Mouse (Mus musculus) MEL (cell line): ENCODE measurements around the gene Tmem260. TPM values are rescaled to one million over a fixed set of nuclear protein-coding genes. Genes with fewer than 3 reads are reported as not detected.

Experiments used
- DNase-seq: peaks from one replicate; pipeline ENCODE4 v3.0.0; 2011; ENCODE audit warnings: low read depth, low spot score
- H3K27ac ChIP-seq: 2 replicates; pipeline ENCODE4 v1.5.1; 2012; ENCODE audit warnings: low read depth, mild to moderate bottlenecking, control low read depth, low read length, moderate library complexity; ENCODE audit not compliant: control insufficient read depth
- H3K27me3 ChIP-seq, 2 experiments: fragments of 150-350 bp in 1 of 2; sonication (generic) in 1 of 2; 2 replicates each; pipeline ENCODE4 v1.6.1; 2012; ENCODE audit warnings: low read length in 2 of 2, mild to moderate bottlenecking in 2 of 2, improper control_type of control experiment in 1 of 2, moderate library complexity in 1 of 2; ENCODE audit not compliant: insufficient read depth in 2 of 2, control insufficient read depth in 1 of 2
- H3K36me3 ChIP-seq, 2 experiments: 2 replicates each; pipeline ENCODE4 v1.6.1; 2012 to 2014; ENCODE audit warnings: low read length in 2 of 2, improper control_type of control experiment in 1 of 2, inconsistent platforms in 1 of 2, mild to moderate bottlenecking in 1 of 2; ENCODE audit not compliant: insufficient read depth in 2 of 2, control insufficient read depth in 1 of 2
- H3K4me1 ChIP-seq, 2 experiments: fragments of 150-350 bp in 1 of 2; sonication (generic) in 1 of 2; 2 replicates each; pipeline ENCODE4 v1.6.1; 2012; ENCODE audit warnings: low read length in 2 of 2, improper control_type of control experiment in 1 of 2, mild to moderate bottlenecking in 1 of 2; ENCODE audit not compliant: insufficient read depth in 2 of 2, control insufficient read depth in 1 of 2
- H3K4me3 ChIP-seq, 2 experiments: fragments of 150-350 bp in 1 of 2; sonication (generic) in 1 of 2; 2 replicates each; pipeline ENCODE4 v1.5.1; 2012; ENCODE audit warnings: low read depth in 2 of 2, low read length in 2 of 2, mild to moderate bottlenecking in 2 of 2, moderate library complexity in 2 of 2, control low read depth in 1 of 2, improper control_type of control experiment in 1 of 2; ENCODE audit not compliant: control insufficient read depth in 1 of 2, insufficient read depth in 1 of 2
- H3K79me2 ChIP-seq: 2 replicates; pipeline ENCODE4 v1.6.1; 2012; ENCODE audit warnings: mild to moderate bottlenecking, low read length, moderate library complexity; ENCODE audit not compliant: control insufficient read depth, poor library complexity, insufficient read depth
- H3K9ac ChIP-seq: 2 replicates; pipeline ENCODE4 v1.6.1; 2012; ENCODE audit warnings: low read depth, mild to moderate bottlenecking, control low read depth, low read length, moderate library complexity; ENCODE audit not compliant: control insufficient read depth, poor library complexity, severe bottlenecking
- H3K9me3 ChIP-seq: fragments of 150-350 bp; sonication (generic); replicated peaks from 2 replicates; pipeline ENCODE4 v1.6.1; 2012; ENCODE audit warnings: mild to moderate bottlenecking, low read length, improper control_type of control experiment, moderate library complexity; ENCODE audit not compliant: insufficient read depth
- BHLHE40 ChIP-seq: IDR thresholded peaks from 2 replicates; pipeline ENCODE4 v1.6.1; 2012; ENCODE audit warnings: low read depth, mild to moderate bottlenecking, inconsistent platforms, low read length, improper control_type of control experiment, borderline replicate concordance
- CTCF ChIP-seq, 3 experiments: IDR thresholded peaks in 2 of 3; conservative IDR thresholded peaks in 1 of 3; 2 replicates each; pipeline ENCODE4 v1.5.1; 2011 to 2012; ENCODE audit warnings: low read length in 3 of 3, low read depth in 2 of 3, mild to moderate bottlenecking in 2 of 3, improper control_type of control experiment in 1 of 3, inconsistent platforms in 1 of 3, mixed read lengths in 1 of 3, moderate library complexity in 1 of 3; ENCODE audit not compliant: control insufficient read depth in 1 of 3, insufficient read depth in 1 of 3, poor library complexity in 1 of 3, severe bottlenecking in 1 of 3
- ELF1 ChIP-seq: IDR thresholded peaks from 2 replicates; pipeline ENCODE4 v1.6.1; 2014; ENCODE audit warnings: low read depth, mild to moderate bottlenecking, inconsistent platforms, low read length, improper control_type of control experiment, moderate library complexity
- GATA1 ChIP-seq: IDR thresholded peaks from 2 replicates; pipeline ENCODE4 v1.6.1; 2011; ENCODE audit warnings: low read depth, low read length, improper control_type of control experiment
- MAX ChIP-seq: IDR thresholded peaks from 2 replicates; pipeline ENCODE4 v1.6.1; 2011; ENCODE audit warnings: low read length, improper control_type of control experiment
- MAZ ChIP-seq: IDR thresholded peaks from 2 replicates; pipeline ENCODE4 v1.6.1; 2012; ENCODE audit warnings: low read depth, mild to moderate bottlenecking, inconsistent platforms, low read length, improper control_type of control experiment
- MYB ChIP-seq: IDR thresholded peaks from 2 replicates; pipeline ENCODE4 v1.6.1; 2011; ENCODE audit warnings: mild to moderate bottlenecking, low read depth, low read length, improper control_type of control experiment
- RAD21 ChIP-seq: IDR thresholded peaks from 2 replicates; pipeline ENCODE4 v1.6.1; 2011; ENCODE audit warnings: mild to moderate bottlenecking, low read depth, low read length, improper control_type of control experiment
- SMC3 ChIP-seq: IDR thresholded peaks from 2 replicates; pipeline ENCODE4 v1.6.1; 2011; ENCODE audit warnings: low read depth, low read length, improper control_type of control experiment
- TAL1 ChIP-seq: IDR thresholded peaks from 2 replicates; pipeline ENCODE4 v1.6.1; 2012; ENCODE audit warnings: mild to moderate bottlenecking, inconsistent platforms, low read length, moderate library complexity, mixed read lengths
- TBP ChIP-seq: IDR thresholded peaks from 2 replicates; pipeline ENCODE4 v1.8.0; 2011; ENCODE audit warnings: low read depth, low read length, improper control_type of control experiment
- TCF12 ChIP-seq: IDR thresholded peaks from 2 replicates; pipeline ENCODE4 v1.6.1; 2014; ENCODE audit warnings: low read depth, mild to moderate bottlenecking, inconsistent platforms, low read length, improper control_type of control experiment, moderate library complexity
- ZC3H11A ChIP-seq: IDR thresholded peaks from 2 replicates; pipeline ENCODE4 v1.6.1; 2012; ENCODE audit warnings: low read depth, mild to moderate bottlenecking, inconsistent platforms, low read length, improper control_type of control experiment
- polyA plus RNA-seq, 2 experiments: library from polyadenylated mRNA; stranded (reverse) in 1 of 2; unstranded in 1 of 2; fragments of >175 nt in 1 of 2; fragments of >200 nt in 1 of 2; gene quantifications; 2 replicates each; pipeline versions ENCODE4 v1.2.1 to v1.2.4; 2012; ENCODE audit warnings: low replicate concordance in 2 of 2, low read depth in 1 of 2; ENCODE audit not compliant: insufficient read length in 2 of 2, insufficient read depth in 1 of 2, missing spikeins in 1 of 2
- total RNA-seq: library from RNA; depleted of rRNA; stranded (reverse); fragments of 300-350 nt; gene quantifications from 2 replicates; pipeline ENCODE4 v1.2.3, GENCODE M21; 2012

Gene Tmem260
- total and polyA plus RNA-seq, 3 experiments: 2.8 to 5.6 TPM; not detected in 1

GRCm38 (mm10) chr14:48523361-48523760 is 77.4 kb downstream of the Tmem260 start:
- no peak for TF ChIP-seq RAD21
- no peak for TF ChIP-seq CTCF (IDR thresholded peaks at IDR 0.05 in 2 of 3, conservative IDR thresholded peaks at IDR 0.05 in 1 of 3; ENCODE audit: control insufficient read depth in 1 of 3, insufficient read depth in 1 of 3, low read depth in 2 of 3, low read length in 3 of 3, poor library complexity in 1 of 3, severe bottlenecking in 1 of 3)
- no peak overlapping the region for H3K9ac ChIP-seq
- H3K27me3 ChIP-seq: no peaks in the 10 kb centered on the region
- H3K9me3 ChIP-seq: no peaks in the 10 kb centered on the region
- no peak overlapping the region for H3K4me3 ChIP-seq
- H3K79me2 ChIP-seq: no peaks in the 10 kb centered on the region
- H3K27ac ChIP-seq: no peak overlapping the region
- no peak for DNase-seq
- no peaks in the 10 kb centered on the region for H3K36me3 ChIP-seq
- H3K4me1 ChIP-seq: no peaks in the 10 kb centered on the region

DNA sequence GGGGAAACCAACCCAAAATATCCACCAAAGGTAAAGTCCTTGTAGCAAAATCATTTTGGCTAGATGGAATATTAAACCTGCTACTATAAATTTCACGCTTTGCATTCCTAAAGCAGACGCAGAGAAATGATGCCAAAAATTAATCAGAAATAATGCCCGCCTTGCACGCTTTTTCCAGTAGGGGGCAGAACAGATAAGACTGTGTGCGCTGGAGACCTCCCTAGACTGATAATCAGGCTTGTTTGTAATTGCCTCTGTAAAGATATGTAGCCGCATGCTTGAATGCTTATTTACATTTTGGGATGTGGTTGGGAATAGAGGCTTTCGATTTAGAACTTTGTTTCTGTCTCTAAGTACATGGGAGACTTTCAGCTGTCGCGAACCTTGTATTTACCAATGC is 78.2 kb downstream of the Tmem260 start:
- Histone ChIP-seq H3K4me1 (no peaks in the 10 kb centered on the region), H3K9ac (no peak overlapping the region), H3K36me3 (no peaks in the 10 kb centered on the region), H3K27me3 (no peaks in the 10 kb centered on the region), H3K79me2 (no peaks in the 10 kb centered on the region), H3K4me3 (no peak overlapping the region), H3K27ac (no peak overlapping the region), H3K9me3 (no peaks in the 10 kb centered on the region)
- TF ChIP-seq RAD21: peak; percentile 86
- TF ChIP-seq TCF12: 0 out of 2 replicates have a peak, but pooled peaks have one; percentile 10
- peak; percentile 94 for TF ChIP-seq SMC3
- TF ChIP-seq MAX: no peak
- peak; percentile 65 to 88 (median 78) for TF ChIP-seq CTCF (IDR thresholded peaks at IDR 0.05 in 2 of 3, conservative IDR thresholded peaks at IDR 0.05 in 1 of 3; ENCODE audit: control insufficient read depth in 1 of 3, insufficient read depth in 1 of 3, low read depth in 2 of 3, low read length in 3 of 3, poor library complexity in 1 of 3, severe bottlenecking in 1 of 3)
- no peak for TF ChIP-seq ELF1
- TF ChIP-seq MYB: no peak
- peak; percentile 75 for TF ChIP-seq ZC3H11A
- peak; percentile 54 for TF ChIP-seq GATA1
- TF ChIP-seq MAZ: no peak
- no peak for TF ChIP-seq TAL1
- peak; percentile 55 for DNase-seq

DNA sequence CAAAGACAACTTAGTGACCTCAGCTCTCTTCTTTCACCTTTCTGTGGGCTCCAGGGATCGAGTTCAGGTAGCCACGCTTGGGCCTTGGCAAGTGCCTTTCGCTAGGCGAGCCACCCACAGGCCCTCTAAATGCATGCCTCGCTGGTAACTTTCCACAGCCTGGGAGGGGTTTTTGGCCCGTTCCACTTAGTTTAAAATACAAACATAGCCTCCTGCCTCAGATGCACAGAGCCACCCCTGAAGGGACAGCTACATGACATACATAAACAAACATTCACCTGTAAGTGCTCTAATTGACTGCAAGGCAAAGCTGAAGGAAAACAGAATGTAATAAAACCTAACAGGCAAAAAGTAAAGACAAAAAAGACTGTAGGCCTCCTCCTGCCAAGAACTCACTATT is 79.1 kb downstream of the Tmem260 start:
- TF ChIP-seq BHLHE40 (no peak), TBP (no peak), TAL1 (no peak)
- no peak overlapping the region for H3K4me3 ChIP-seq
- no peak overlapping the region for H3K27ac ChIP-seq
- no peaks in the 10 kb centered on the region for H3K27me3 ChIP-seq
- H3K36me3 ChIP-seq: no peaks in the 10 kb centered on the region
- no peak overlapping the region for H3K9ac ChIP-seq
- no peaks in the 10 kb centered on the region for H3K79me2 ChIP-seq
- no peaks in the 10 kb centered on the region for H3K4me1 ChIP-seq
- no peaks in the 10 kb centered on the region for H3K9me3 ChIP-seq
- DNase-seq: no peak
